Mouse (Mus musculus): ENCODE measurements at regions not wholly inside any gene's neighbourhood (a gene's known extent, or its start where the extent isn't known, plus 50 kb on each side); places are given as distances from the start of the nearest gene placed in this dataset.

DNA sequence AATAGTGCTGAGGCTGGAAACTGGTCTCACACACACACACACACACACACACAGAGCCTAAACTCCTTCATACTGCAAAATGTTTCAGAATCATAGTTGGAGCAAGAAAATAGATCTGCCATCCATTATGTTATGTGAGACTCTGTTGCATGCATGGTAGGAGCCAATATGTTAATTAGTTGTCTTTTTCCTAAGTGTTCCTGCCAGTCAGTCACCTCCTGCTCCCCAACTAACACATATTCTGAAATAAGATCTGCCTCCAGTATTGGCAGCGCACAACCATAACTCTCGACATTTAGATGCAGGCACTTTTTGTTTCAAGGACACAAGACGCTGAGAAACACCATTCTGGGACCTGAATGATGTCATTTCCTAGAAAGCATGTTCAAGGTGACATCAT lies 70.9 kb upstream of the Syt6 start:
- in situ Hi-C loops (cut with MboI, MseI), result no loop called here

DNA sequence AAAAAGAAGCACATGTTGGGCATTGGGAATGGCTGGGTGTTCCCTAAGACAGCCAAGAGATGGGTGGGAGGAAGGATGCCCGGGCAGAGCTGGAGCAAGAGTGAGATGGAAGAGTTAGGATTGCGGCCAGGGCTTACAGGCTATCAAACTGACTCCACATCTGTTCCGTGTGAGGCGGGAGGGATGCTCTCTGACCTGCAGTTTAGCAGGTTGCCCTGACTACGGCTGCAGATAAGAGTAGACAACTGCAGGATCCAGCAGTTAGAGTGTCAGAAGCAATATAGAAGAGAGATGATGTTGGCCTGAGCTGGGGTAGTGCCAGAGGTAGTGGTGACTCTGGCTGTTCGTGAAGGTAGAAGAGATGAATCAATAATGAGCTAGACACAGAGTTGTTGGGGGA lies 61.6 kb upstream of the Syt6 start:
- in situ Hi-C loops (cut with MboI, MseI), result no loop called here

DNA sequence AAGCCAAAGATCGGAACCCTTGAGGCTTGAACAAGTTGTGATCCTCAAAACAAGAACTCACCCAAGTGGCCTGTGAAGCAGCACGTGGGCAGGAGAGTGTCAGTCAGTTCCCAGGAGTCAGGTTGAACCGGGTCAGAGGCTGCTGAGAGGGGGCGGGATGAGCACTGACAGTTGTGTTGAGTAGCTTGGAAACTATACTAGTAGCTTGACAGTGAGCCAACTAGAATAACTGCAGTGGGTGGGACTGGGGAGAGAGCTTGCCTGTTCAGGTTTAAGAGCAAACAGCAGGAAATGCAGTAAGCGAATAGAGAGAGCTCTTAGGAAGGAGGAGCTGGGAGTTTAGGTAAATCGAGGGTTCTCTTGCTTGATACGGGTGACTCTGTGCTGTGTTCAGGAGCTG lies 61.0 kb upstream of the Syt6 start:
- in situ Hi-C loops (cut with MboI, MseI), result no loop called here

DNA sequence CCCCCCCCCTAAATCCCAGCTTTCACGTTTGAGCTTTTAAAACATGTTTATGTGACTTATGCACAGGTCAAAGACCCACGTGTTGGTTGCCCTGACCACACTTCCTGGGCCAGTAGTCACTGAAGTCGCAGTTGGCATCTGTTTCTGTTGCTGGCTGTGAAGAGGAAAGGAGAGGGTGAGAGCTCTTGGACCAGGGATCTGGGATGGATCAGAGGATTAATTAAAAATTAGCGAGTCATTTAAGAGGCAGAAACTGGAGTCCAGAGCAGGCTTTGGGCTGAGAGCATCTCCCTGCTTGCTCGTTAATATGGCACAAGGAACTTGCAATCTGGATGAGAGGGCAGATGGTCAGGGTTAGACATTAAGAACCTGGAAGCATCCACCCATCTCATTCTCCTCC lies 59.1 kb upstream of the Syt6 start:
- in situ Hi-C loops (cut with MboI, MseI), result no loop called here

DNA sequence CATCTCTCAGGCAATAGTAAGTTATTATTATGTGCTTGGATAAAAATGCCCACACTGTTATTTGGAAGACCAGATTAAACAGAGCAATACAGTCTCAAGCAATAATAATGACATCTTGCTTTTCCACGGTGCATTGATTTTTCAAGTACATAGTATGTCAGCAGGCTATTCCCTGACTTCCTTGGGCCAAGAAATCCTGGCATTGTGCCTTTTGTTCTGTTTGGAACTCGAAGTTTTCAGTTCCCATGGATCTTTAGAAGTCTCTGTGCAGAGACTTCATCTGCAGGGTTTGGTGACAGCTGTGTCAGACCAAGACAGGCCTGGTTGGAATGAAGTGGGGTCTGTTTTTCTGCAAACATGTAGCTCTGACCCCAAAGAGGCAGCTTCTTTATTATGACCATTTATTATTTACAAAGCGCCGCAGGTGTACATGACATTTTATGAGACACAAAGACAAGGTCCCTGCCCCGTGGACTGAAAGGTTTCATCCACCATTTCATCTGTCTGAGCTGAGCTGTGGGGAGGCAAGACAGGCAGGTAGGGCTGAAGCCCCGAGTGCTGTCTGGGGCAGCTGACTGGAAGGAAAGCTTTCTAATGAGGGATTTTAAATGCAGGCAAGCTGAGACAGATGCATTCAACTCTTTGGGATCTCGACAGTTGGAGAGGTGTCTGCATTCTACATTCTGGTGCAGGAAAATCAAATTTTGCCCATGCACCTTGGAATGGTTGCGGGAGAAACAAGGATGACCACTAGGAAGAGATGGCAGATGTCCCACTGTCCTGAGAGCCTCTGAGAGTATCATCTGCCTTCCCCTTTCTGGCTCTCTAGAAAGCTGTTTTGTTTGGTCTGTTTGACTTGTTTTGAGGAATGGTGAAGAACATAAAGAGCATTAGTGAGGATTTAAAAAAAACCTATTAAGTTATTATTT lies 57.4 kb upstream of the Syt6 start:
- in situ Hi-C loops (cut with MboI, MseI), result no loop called here

DNA sequence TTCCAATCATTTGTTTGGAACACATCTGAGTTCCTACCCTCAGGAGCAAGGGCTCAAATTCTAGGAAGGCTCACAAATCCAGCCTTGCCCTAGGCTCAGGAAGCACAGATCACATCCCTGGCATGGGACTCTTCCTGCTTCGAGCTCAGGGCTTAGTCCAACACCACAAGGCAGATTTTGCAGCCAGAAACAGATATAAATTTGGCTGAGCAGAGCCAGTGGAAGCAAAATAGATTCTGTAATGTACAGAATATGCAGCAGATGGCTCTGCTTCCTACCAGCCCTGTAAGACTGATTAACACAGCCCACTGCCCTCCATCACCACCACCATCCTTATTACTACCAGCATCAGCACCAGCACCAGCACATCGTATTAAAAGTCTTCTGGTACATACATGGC lies 56.4 kb upstream of the Syt6 start:
- in situ Hi-C loops (cut with MboI, MseI), result no loop called here
